Mouse (Mus musculus): Measurements from ENCODE around the gene Plekhh3. TPM values are rescaled to one million over a fixed set of nuclear protein-coding genes. Genes with fewer than 3 reads are reported as not detected.

Plekhh3 gene
- polyA plus RNA-seq, 1 experiment = 67.6 TPM

DNA sequence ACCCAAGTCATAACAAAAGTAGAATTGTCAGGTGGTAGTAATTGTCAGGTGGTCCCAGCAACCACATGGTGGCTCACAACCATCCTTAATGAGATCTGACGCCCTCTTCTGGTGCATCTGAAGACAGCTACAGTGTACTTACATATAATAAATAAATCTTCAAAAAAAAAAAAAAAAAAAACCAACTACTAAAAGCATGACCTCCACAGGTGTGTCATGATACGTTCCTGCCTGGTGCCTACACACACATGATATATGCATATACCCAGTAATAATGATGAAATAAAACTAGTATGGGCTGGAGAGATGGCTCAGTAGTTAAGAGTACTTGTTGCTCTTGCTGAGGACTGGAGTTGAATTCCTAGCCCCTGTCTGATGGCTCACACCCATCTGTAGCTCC is 20.1 kb downstream of the Plekhh3 start:
- H3K4me3 ChIP-seq (replicated peaks; ENCODE audit: insufficient read depth, low read depth, low read length) = no peak overlapping the region
- no peak for DNase-seq
- WGBS = 59% methylated on average over 2 of the region's 2 CpGs
- TF ChIP-seq POLR2A (IDR thresholded peaks at IDR 0.05; ENCODE audit: borderline replicate concordance, insufficient read depth, low read length) = no peak
- TF ChIP-seq CTCF (IDR thresholded peaks at IDR 0.05; ENCODE audit: borderline replicate concordance, insufficient read depth, low read depth, low read length) = no peak
- no peaks in the 10 kb centered on the region; the same call in 1 of the 2 replicates for H3K4me1 ChIP-seq (ENCODE audit: control insufficient read depth, insufficient read depth, low read length)
- H3K27ac ChIP-seq (ENCODE audit: insufficient read depth, low read length) = no peak overlapping the region
- no peaks in the 10 kb centered on the region for H3K27me3 ChIP-seq (ENCODE audit: control insufficient read depth, insufficient read depth, low read length)

DNA sequence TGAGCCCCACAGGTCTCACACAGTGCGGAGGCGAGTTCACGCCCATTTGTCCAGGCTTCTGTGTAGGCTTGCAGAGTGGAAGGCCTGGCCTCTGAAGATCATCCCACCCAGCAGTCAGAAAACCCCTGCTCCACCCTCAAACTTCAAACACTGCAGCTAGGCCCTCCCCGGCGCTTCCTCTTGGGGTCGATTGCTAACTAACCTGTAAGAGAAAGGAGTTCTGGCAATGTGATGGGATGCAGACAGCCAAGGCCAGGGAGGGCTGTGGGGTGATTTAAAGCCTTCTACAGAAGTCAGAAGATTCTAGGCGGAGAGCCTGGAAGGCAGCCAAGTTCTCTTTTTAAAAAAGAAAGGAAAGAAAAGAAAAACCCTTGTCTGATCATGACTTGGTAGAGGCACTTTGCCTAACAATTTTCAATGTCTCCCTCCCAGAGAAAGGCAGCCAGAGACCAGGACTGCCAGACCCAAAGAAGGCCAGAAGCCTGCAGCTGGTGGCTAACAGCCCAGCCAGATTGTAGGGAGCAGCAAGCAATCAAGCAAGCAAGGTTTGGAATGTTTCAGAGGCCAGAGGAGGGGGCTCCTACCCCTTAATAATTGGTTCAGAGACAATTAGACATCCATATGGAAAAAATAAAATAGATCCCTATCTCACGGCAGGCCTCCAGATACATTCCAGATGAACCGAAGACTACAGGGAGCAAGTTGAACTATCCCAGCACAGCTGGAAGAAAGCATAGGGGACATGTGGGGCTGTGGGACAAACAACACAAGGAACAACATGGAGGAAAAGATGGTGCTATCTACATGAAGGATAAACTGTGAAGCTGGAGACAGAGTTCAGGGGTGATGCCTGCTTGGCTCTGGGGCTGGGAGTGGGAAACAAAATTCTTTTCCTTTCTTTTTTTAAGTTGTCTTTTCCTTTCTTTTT is 21.7 kb downstream of the Plekhh3 start:
- WGBS = 53% methylated on average over 9 of the region's 9 CpGs
- TF ChIP-seq POLR2A (IDR thresholded peaks at IDR 0.05; ENCODE audit: borderline replicate concordance, insufficient read depth, low read length) (no peak), CTCF (IDR thresholded peaks at IDR 0.05; ENCODE audit: borderline replicate concordance, insufficient read depth, low read depth, low read length) (no peak)
- Histone ChIP-seq H3K27ac (ENCODE audit: insufficient read depth, low read length) (no peak overlapping the region), H3K27me3 (ENCODE audit: control insufficient read depth, insufficient read depth, low read length) (no peaks in the 10 kb centered on the region), H3K4me3 (replicated peaks; ENCODE audit: insufficient read depth, low read depth, low read length) (no peak overlapping the region), H3K4me1 (ENCODE audit: control insufficient read depth, insufficient read depth, low read length) (no peaks in the 10 kb centered on the region)
- no peak for DNase-seq

DNA sequence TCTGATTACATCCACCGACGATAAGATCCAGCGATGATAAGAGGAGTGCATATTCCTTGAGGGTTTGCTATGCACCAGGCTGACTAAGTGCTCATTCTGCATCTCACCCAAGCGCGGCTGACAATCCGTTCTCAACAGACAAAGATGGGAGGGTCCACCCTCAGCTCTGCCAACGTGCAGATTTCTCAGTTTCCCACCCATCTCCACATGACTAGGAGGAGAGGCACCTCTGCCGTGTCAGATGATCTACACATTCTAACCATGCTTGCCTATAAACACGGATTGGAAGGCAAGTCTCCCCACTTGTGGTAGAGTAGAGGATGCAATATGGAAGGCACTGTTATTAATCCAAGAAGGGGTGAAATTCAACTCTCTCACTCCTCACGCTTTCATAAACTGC is 22.4 kb downstream of the Plekhh3 start:
- TF ChIP-seq CTCF (IDR thresholded peaks at IDR 0.05; ENCODE audit: borderline replicate concordance, insufficient read depth, low read depth, low read length) (no peak), POLR2A (IDR thresholded peaks at IDR 0.05; ENCODE audit: borderline replicate concordance, insufficient read depth, low read length) (no peak)
- no peak for DNase-seq
- H3K27me3 ChIP-seq (ENCODE audit: control insufficient read depth, insufficient read depth, low read length) = no peaks in the 10 kb centered on the region
- 76% methylated on average over 10 of the region's 10 CpGs for WGBS
- H3K27ac ChIP-seq (ENCODE audit: insufficient read depth, low read length) = no peak overlapping the region
- H3K4me1 ChIP-seq (ENCODE audit: control insufficient read depth, insufficient read depth, low read length) = no peaks in the 10 kb centered on the region
- H3K4me3 ChIP-seq (replicated peaks; ENCODE audit: insufficient read depth, low read depth, low read length) = no peak overlapping the region

- TF ChIP-seq POLR2A (IDR thresholded peaks at IDR 0.05; ENCODE audit: borderline replicate concordance, insufficient read depth, low read length) = no peak
- no peak for TF ChIP-seq CTCF (IDR thresholded peaks at IDR 0.05; ENCODE audit: borderline replicate concordance, insufficient read depth, low read depth, low read length)
- Histone ChIP-seq H3K4me1 (ENCODE audit: control insufficient read depth, insufficient read depth, low read length) (no peaks in the 10 kb centered on the region), H3K27me3 (ENCODE audit: control insufficient read depth, insufficient read depth, low read length) (no peaks in the 10 kb centered on the region), H3K4me3 (replicated peaks; ENCODE audit: insufficient read depth, low read depth, low read length) (no peak overlapping the region), H3K27ac (ENCODE audit: insufficient read depth, low read length) (no peak overlapping the region)
- 29% methylated on average over 10 of the region's 10 CpGs for WGBS
- DNase-seq = no peak
These were observed 24.8 kb downstream of the Plekhh3 start for GRCm38 (mm10) chr11:101146377-101146776.

DNA sequence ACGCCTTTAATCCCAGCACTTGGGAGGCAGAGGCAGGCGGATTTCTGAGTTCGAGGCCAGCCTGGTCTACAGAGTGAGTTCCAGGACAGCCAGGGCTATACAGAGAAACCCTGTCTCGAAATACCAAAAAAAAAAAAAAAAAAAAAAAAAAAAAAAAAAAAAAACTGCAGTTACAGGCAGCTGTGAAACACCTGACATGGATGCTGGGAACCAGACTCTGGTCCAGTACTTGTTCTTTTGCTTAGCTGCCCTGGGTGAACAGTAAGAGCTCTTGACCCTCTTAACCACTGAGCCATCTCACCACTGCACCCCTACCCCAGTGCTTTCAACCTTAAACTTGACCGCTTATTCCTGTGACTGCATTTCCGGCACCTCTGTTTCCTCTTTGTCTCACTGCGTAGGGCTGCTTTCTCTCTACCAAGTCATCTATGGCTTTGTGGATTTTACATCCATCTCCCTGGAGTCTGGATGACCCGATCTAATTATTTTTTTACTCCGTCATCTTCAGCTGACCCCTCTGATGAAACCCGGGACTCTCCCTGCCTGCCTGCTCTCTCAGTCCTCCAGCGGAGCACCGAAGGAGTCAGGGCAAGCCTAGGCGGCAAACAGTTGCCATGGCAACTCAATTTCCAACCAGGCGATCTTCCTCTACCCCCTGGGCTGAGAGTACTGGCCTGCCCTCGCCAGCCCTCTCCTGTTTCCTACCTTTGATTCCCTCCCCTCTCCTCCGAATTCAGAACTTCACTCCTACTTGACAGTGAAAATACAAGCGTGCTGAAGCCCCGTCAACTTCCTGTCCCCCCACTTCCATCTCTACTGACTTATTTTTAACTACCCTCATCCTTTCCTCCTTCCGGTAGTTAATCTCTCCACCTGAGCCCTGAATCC is 27.6 kb downstream of the Plekhh3 start:
- H3K27me3 ChIP-seq (ENCODE audit: control insufficient read depth, insufficient read depth, low read length) = no peaks in the 10 kb centered on the region
- no peak overlapping the region for H3K27ac ChIP-seq (ENCODE audit: insufficient read depth, low read length)
- 28% methylated on average over 19 of the region's 19 CpGs for WGBS
- peak; percentile 60 to 75 for DNase-seq
- peaks cover 4% of the 10 kb centered on the region; the same call in 1 of the 2 replicates for H3K4me1 ChIP-seq (ENCODE audit: control insufficient read depth, insufficient read depth, low read length)
- no peak for TF ChIP-seq CTCF (IDR thresholded peaks at IDR 0.05; ENCODE audit: borderline replicate concordance, insufficient read depth, low read depth, low read length)
- no peak for TF ChIP-seq POLR2A (IDR thresholded peaks at IDR 0.05; ENCODE audit: borderline replicate concordance, insufficient read depth, low read length)
- peak overlapping the region; percentile 3 for H3K4me3 ChIP-seq (replicated peaks; ENCODE audit: insufficient read depth, low read depth, low read length)

DNA sequence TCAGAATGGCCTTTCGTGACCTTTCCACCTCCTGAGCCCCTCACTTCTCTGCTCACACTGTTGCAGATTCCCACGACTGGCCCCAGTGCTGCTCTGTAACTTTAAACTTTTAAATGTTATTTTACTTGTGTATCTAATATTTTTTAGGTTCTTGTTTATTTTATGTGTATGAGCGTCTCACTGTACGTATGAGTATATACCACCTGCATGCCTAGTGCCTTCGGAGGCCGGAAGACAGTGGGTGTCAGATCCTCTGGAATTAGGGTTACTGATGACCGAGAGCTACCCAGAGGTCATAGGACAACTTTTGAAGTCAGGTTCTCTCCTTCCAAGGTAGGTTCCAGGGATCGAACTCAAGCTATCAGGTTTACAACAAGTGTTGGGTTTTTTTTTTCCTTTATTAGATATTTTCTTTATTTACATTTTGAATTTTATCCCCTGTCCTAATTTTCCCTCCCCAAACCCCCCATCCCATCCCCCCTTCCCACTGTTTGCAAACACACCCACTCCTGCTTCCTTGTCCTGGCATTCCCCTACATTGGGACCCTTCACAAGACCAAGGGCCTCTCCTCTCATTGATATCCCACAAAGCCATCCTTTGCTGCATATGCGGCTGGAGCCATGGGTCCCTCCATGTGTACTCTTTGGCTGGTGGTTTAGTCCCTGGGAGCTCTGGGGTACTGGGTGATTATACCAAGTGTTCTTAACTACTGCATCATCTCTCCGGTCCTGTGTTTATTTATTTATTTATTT is 28.8 kb downstream of the Plekhh3 start:
- no peaks in the 10 kb centered on the region for H3K27me3 ChIP-seq (ENCODE audit: control insufficient read depth, insufficient read depth, low read length)

GRCm38 (mm10) chr11:101141088-101141487 is 30.1 kb downstream of the Plekhh3 start:
- peaks cover 4% of the 10 kb centered on the region; the same call in 1 of the 2 replicates for H3K4me1 ChIP-seq (ENCODE audit: control insufficient read depth, insufficient read depth, low read length)
- no peak overlapping the region for H3K4me3 ChIP-seq (replicated peaks; ENCODE audit: insufficient read depth, low read depth, low read length)
- 92% methylated on average over 8 of the region's 8 CpGs for WGBS
- no peak for DNase-seq
- no peak for TF ChIP-seq CTCF (IDR thresholded peaks at IDR 0.05; ENCODE audit: borderline replicate concordance, insufficient read depth, low read depth, low read length)
- no peak for TF ChIP-seq POLR2A (IDR thresholded peaks at IDR 0.05; ENCODE audit: borderline replicate concordance, insufficient read depth, low read length)
- no peak overlapping the region for H3K27ac ChIP-seq (ENCODE audit: insufficient read depth, low read length)
- no peaks in the 10 kb centered on the region for H3K27me3 ChIP-seq (ENCODE audit: control insufficient read depth, insufficient read depth, low read length)

More for the DNA sequence above, 28.8 kb downstream of the Plekhh3 start:
- Histone ChIP-seq H3K4me1 (ENCODE audit: control insufficient read depth, insufficient read depth, low read length) (peaks cover 4% of the 10 kb centered on the region; the same call in 1 of the 2 replicates), H3K27ac (ENCODE audit: insufficient read depth, low read length) (no peak overlapping the region), H3K4me3 (replicated peaks; ENCODE audit: insufficient read depth, low read depth, low read length) (no peak overlapping the region)
- 93% methylated on average over 10 of the region's 10 CpGs for WGBS
- TF ChIP-seq POLR2A (IDR thresholded peaks at IDR 0.05; ENCODE audit: borderline replicate concordance, insufficient read depth, low read length) = no peak
- no peak for TF ChIP-seq CTCF (IDR thresholded peaks at IDR 0.05; ENCODE audit: borderline replicate concordance, insufficient read depth, low read depth, low read length)
- no peak for DNase-seq
